ENCODE assay signal across 26 mouse cellular contexts in the genomic region with DNA sequence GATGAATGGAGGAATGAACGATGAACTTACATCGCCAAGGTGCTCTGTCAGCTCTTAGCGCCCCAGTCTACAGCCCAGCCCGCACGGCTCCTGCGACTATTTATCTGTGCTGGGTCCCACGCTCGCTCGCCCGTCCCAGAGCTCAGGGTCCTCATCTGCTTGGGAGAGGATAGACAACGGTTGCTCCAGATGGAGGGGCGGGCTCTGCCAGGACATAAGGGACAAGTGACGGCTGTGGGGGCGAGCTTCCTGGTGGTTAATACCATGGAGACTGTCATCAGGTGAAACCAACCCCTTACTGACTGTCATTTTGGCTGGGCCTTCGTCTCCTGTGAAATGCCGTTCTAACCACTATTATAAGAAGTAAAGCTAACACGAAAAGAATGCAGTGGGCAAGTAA.
"Had no signal": no experiment of that assay in that cellular context is flagged by ENCODE, and none has a peak within 500 bp of the region (broad histone marks: within the 10 kb centered on the region; RNA-seq: fewer than 3 reads in every experiment).

No protein-coding gene starts in this region.

- ATAC-seq: forebrain, postnatal 0 days; hindbrain, postnatal 0 days; intestine, embryonic 16.5 days; liver, embryonic 12.5 days had no signal

- DNase-seq: forebrain, postnatal 0 days; gastrocnemius, postnatal 14 days; gastrocnemius, postnatal 36 days; heart, adult 11 months; heart, adult 2 months; heart, postnatal 14 days; heart, postnatal 36 days; kidney, adult 11 months; kidney, adult 2 months; kidney, adult 9 months; kidney, postnatal 14 days; kidney, postnatal 36 days; left cerebral cortex, postnatal 4 days had no signal

- H3K9me3 ChIP-seq: heart, embryonic 13.5 days; heart, embryonic 15.5 days; hindbrain, embryonic 13.5 days; hindbrain, embryonic 15.5 days; kidney, embryonic 15.5 days; limb, embryonic 13.5 days; limb, embryonic 15.5 days; liver, embryonic 12.5 days had no signal

- H3K27ac ChIP-seq: heart, adult 2 months; heart, embryonic 13.5 days; heart, embryonic 15.5 days; hindbrain, embryonic 13.5 days; hindbrain, embryonic 15.5 days; hindbrain, postnatal 0 days; kidney, embryonic 15.5 days; kidney, postnatal 0 days; limb, embryonic 13.5 days; limb, embryonic 15.5 days; liver, embryonic 12.5 days; liver, embryonic 14.5 days had no signal

- H3K4me2 ChIP-seq: heart, embryonic 11.5 days; heart, embryonic 13.5 days; heart, embryonic 15.5 days; hindbrain, embryonic 13.5 days; hindbrain, embryonic 15.5 days; kidney, embryonic 15.5 days; limb, embryonic 13.5 days; limb, embryonic 15.5 days; liver, embryonic 12.5 days had no signal

- H3K9ac ChIP-seq: forebrain, postnatal 0 days; heart, embryonic 13.5 days; heart, embryonic 15.5 days; hindbrain, embryonic 15.5 days; kidney, embryonic 15.5 days; limb, embryonic 13.5 days; limb, embryonic 15.5 days; liver, embryonic 12.5 days; liver, embryonic 14.5 days had no signal

- H3K27me3 ChIP-seq: heart, embryonic 13.5 days; heart, embryonic 15.5 days; hindbrain, embryonic 13.5 days; hindbrain, embryonic 15.5 days; kidney, embryonic 15.5 days; limb, embryonic 13.5 days; limb, embryonic 15.5 days; liver, embryonic 12.5 days had no signal

- H3K4me1 ChIP-seq: liver, embryonic 12.5 days had no signal

- H3K4me3 ChIP-seq: heart, adult 2 months; heart, embryonic 13.5 days; heart, embryonic 15.5 days; hindbrain, embryonic 13.5 days; hindbrain, embryonic 15.5 days; kidney, embryonic 15.5 days; limb, embryonic 13.5 days; limb, embryonic 15.5 days; liver, embryonic 12.5 days had no signal
